Mouse (Mus musculus): ENCODE measurements around the gene Slc35g1.
"Not testable (repeated sequence)": the region's sequence is repeated elsewhere in the genome, so short reads cannot be mapped to it uniquely, and the experiment has no call there.

Gene Slc35g1

GRCm38 (mm10) chr19:38395701-38396632 lies at the start of gene Slc35g1:
Gene Slc35g1 (plus strand): TSS chr19:38395980.
- peak; percentile 85 for DNase-seq (ENCODE audit: low read depth)

- DNase-seq (ENCODE audit: low read depth): no peak
These were observed 47.3 kb upstream of the Slc35g1 start for GRCm38 (mm10) chr19:38348271-38349012.

- DNase-seq (ENCODE audit: low read depth): no peak
These were observed 46.8 kb upstream of the Slc35g1 start for GRCm38 (mm10) chr19:38349013-38349341.

- no peak for DNase-seq (ENCODE audit: low read depth)
These were observed 44.6 kb upstream of the Slc35g1 start for GRCm38 (mm10) chr19:38351202-38351601.

- no peak for DNase-seq (ENCODE audit: low read depth)
These were observed 44.1 kb upstream of the Slc35g1 start for GRCm38 (mm10) chr19:38351728-38352127.

GRCm38 (mm10) chr19:38352495-38353130 lies 43.2 kb upstream of the Slc35g1 start:
- peak; percentile 82 for DNase-seq (ENCODE audit: low read depth)

- no peak for DNase-seq (ENCODE audit: low read depth)
These were observed 41.5 kb upstream of the Slc35g1 start for GRCm38 (mm10) chr19:38354279-38354678.

- peak; percentile 43 for DNase-seq (ENCODE audit: low read depth)
These were observed 40.9 kb upstream of the Slc35g1 start for GRCm38 (mm10) chr19:38354819-38355360.

GRCm38 (mm10) chr19:38356211-38356828 lies 39.5 kb upstream of the Slc35g1 start:
- no peak for DNase-seq (ENCODE audit: low read depth)

- DNase-seq (ENCODE audit: low read depth): no peak
These were observed 37.7 kb upstream of the Slc35g1 start for GRCm38 (mm10) chr19:38357956-38358623.

- no peak for DNase-seq (ENCODE audit: low read depth)
These were observed 36.5 kb upstream of the Slc35g1 start for GRCm38 (mm10) chr19:38359287-38359686.

GRCm38 (mm10) chr19:38361850-38362249 lies 33.9 kb upstream of the Slc35g1 start:
- DNase-seq (ENCODE audit: low read depth): no peak

GRCm38 (mm10) chr19:38363358-38363757 lies 32.4 kb upstream of the Slc35g1 start:
- no peak for DNase-seq (ENCODE audit: low read depth)

GRCm38 (mm10) chr19:38363879-38364659 lies 31.7 kb upstream of the Slc35g1 start:
- DNase-seq (ENCODE audit: low read depth): no peak

GRCm38 (mm10) chr19:38364939-38365614 lies 30.7 kb upstream of the Slc35g1 start:
- DNase-seq (ENCODE audit: low read depth): no peak

- DNase-seq (ENCODE audit: low read depth): no peak
These were observed 23.2 kb upstream of the Slc35g1 start for GRCm38 (mm10) chr19:38372460-38373102.

GRCm38 (mm10) chr19:38373371-38373770 lies 22.4 kb upstream of the Slc35g1 start:
- DNase-seq (ENCODE audit: low read depth): no peak

GRCm38 (mm10) chr19:38383769-38384168 lies 12.0 kb upstream of the Slc35g1 start:
- no peak for DNase-seq (ENCODE audit: low read depth)

- DNase-seq (ENCODE audit: low read depth): not testable (repeated sequence)
These were observed 8.8 kb upstream of the Slc35g1 start for GRCm38 (mm10) chr19:38387021-38387420.

Measured in induced T-regulatory cell, adult 2 months (primary cell).